Mouse (Mus musculus) neutrophil, adult 5-6 weeks (primary cell): Measurements from ENCODE around the gene Camsap3. TPM values are rescaled to one million over a fixed set of nuclear protein-coding genes. Genes with fewer than 3 reads are reported as not detected.
"Not testable (repeated sequence)": the region's sequence is repeated elsewhere in the genome, so short reads cannot be mapped to it uniquely, and the experiment has no call there.

Experiments
- ATAC-seq: fragments of 151-379, 151-347 bp; 2 replicates; pipeline ENCODE4 v1.8.0; 2017; ENCODE audit warnings: mild to moderate bottlenecking, moderate TSS enrichment; ENCODE audit not compliant: insufficient number of reproducible peaks, poor library complexity, low FRiP score, severe bottlenecking; ENCODE audit errors: extremely low read depth
- total RNA-seq: library from RNA; stranded (forward); fragments of 200-1000 nt; gene quantifications from 2 replicates; pipeline ENCODE4 v1.2.3, GENCODE M21; 2017

The Camsap3 gene
- total RNA-seq = not detected in 2 replicates

- ATAC-seq = no peak
These were observed at the start of gene Camsap3 for GRCm38 (mm10) chr8:3586993-3587390. Gene Camsap3, plus strand, starts transcription at chr8:3587293.

GRCm38 (mm10) chr8:3537666-3538065, 49.4 kb upstream of the Camsap3 start:
- no peak for ATAC-seq

DNA sequence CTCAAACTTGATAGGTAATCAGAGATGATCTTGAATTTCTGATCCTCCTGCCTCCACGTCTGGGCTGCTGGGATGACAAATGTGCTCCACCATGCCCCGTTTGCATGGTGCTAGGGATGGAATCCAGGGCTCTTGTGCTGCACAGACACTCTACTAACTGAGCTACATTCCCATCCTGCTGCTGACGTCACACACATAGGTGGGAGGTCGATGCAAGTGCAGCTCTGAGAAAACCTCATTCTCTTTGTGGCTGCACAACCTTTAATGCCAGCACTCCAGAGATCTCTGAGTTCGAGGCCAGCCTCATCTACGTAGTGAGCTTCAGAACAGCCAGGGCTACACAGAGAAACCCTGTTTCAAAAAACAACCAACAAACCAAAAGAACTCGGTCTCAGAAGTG, 47.9 kb upstream of the Camsap3 start:
- ATAC-seq = no peak

DNA sequence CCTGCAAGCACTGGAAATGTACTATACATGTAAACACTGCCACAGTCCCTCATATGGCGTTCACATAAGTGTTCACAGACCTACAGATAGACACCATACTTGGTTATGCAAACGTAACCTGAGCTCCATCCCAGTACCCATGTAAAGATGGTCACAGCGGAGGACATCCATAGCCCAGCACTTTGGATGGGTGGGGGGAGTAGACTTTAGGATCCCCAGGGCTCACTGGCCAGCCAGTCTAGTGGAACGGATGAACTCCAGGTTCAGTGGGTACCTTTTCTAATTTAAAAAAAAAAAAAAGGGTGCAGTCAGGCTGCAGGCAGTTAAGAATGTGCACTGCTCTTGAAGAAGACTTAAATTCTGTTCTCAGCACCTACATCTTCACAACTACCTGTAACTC, 47.0 kb upstream of the Camsap3 start:
- no peak for ATAC-seq

GRCm38 (mm10) chr8:3546511-3546910, 40.6 kb upstream of the Camsap3 start:
- no peak for ATAC-seq

DNA sequence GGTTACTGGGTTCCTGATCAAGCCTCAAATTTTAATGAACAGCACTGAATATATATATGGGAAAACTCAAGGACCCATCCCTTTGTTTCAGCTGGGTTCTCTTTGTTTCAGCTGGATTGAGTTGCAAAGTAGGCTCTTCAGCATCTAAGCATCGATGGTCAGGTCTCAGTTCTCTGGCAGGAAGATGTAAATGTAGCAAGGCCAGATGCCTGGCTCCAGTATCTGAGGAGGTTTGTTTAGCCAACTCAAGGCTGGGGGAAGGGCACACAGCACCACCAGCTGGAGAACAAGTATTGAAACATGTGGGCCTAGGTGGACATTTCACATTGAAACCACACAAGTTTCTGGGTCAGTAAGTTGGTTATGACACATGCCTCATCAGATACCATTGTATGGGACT, 34.9 kb upstream of the Camsap3 start:
- no peak for ATAC-seq

GRCm38 (mm10) chr8:3556114-3556513, 31.0 kb upstream of the Camsap3 start:
- ATAC-seq = no peak

DNA sequence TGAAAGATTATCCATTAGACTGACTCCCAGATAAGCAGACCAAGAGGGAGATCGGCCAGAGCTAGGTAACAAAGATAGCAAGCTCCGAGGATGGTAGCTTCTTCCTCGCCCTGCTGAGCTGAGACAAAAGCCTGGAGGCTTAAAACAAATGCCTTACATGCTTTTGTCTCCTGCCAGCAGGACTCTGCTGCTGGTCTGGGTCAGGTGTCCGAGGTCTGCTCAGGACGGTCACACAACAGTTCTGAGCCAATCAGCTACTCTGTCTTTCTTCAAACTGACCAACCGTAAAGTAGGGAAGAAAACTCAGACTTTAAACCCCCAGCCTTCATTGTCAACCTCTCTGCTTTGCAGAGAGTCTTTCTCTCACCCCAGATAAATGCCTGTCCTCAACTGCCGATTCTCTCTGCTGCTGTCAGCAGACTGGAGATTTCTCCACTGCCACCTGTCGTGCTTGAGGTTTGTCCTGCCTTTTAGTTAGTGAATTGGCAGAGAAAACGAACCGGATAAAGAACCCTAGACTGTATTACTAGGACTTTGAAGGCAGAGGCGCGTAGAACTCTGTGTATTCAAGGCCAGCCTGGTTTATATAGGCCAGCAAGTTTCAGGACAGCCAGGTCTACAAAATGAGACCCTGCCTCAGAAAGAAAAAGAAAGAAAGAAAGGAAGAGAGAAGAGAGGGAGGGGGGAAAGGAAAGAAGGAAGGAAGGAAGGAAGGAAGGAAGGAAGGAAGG, 19.3 kb upstream of the Camsap3 start, which contains the start of gene C330021F23Rik:
C330021F23Rik (plus strand) TSS at position 350 of the 731 bp plus-strand sequence.
- no peak for ATAC-seq

DNA sequence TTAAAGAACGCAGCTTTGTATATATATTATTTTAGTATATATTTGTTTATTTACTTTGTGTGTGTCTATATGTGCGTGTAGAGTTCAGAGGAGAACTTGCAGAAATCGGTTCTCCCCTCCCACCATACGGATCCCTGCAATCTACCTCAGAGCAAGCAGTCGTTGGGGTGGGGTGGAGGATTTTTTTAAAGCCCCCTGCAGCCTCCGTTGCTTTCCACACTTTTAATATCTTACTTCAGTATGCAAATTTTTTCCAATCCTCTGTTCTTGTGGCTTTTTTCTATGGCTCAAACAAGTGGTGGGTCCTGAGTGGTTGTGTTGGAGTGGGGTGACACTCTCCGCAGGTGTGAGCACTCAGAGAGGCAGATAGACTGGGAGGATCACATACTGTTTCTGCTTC, 18.7 kb upstream of the Camsap3 start:
- ATAC-seq = no peak

GRCm38 (mm10) chr8:3569784-3570183, 17.3 kb upstream of the Camsap3 start:
- ATAC-seq = no peak

DNA sequence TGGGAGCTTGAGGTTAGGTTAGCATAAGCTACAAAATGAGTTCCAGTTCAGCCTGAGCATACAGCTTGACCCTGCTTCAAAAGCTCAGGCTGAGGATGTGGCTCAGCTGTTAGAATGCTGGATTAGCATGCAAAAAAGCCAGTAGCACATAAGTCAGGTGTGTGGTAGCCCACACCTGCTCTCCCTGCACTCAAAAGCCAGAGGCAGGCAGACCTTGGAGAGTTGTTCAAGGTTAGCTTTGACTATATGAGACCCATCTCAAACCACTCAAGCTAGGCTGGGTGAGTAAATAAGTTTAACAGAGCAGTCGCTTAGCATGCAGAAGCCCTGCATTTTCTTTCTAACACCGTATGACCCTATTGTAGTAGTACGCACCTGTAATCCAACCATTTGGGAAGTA, 12.5 kb upstream of the Camsap3 start:
- no peak for ATAC-seq

DNA sequence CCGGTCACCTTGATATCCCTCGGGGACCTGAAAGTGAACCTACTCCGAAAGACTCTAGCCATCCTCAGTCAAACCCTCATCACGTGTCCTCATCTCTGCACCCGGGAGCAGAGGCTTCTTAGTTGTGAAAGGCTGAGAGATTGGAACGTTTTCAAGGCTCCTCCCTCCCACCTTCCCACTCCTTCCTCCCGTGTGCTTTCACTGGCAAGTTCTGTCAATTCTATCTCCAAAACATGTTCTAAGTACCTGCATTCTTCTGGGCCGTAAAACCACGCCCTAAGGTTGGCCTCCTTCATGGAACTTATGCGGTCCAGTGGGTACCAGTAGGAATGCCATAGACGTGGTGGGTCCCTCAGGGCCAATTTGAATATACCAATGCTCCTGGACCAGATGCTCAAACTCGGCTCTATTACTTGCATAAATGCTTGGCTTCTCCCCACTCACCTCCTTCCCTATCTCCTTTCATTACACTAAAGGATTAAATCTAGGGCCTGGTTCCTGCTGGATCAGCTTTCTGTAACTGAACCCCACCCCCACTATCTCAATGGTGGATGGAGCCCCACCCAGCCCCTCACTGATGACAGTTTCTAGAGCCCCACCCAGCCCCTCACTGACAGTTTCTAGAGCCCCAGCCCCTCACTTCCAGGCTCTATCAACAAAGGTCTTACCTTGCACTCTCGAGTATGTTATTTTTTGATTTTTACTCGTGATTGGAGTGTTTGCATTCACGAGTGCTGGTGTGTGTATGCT, 10.7 kb upstream of the Camsap3 start:
- no peak for ATAC-seq

GRCm38 (mm10) chr8:3579390-3580364, 7.4 kb upstream of the Camsap3 start:
- ATAC-seq = no peak

GRCm38 (mm10) chr8:3581961-3582360, 5.1 kb upstream of the Camsap3 start:
- ATAC-seq = not testable (repeated sequence)

DNA sequence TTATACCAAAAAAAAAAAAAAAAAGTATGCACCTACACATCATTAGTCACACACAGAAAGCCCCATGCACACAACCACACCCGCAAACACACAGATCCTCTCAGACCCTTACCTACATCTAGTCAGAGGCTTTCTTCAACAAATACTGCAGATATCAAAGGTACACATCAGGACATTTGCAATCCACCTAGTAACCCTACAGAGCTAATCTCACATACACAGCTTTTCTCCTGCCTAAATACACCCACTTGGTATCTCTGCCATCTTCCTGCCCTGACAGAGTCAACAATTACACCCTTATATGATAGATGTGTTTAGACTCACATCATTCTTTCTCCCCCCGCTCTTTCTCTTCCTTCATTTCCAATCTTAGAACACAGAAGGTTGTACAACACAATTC, 641 bp upstream of the Camsap3 start:
- ATAC-seq = no peak

DNA sequence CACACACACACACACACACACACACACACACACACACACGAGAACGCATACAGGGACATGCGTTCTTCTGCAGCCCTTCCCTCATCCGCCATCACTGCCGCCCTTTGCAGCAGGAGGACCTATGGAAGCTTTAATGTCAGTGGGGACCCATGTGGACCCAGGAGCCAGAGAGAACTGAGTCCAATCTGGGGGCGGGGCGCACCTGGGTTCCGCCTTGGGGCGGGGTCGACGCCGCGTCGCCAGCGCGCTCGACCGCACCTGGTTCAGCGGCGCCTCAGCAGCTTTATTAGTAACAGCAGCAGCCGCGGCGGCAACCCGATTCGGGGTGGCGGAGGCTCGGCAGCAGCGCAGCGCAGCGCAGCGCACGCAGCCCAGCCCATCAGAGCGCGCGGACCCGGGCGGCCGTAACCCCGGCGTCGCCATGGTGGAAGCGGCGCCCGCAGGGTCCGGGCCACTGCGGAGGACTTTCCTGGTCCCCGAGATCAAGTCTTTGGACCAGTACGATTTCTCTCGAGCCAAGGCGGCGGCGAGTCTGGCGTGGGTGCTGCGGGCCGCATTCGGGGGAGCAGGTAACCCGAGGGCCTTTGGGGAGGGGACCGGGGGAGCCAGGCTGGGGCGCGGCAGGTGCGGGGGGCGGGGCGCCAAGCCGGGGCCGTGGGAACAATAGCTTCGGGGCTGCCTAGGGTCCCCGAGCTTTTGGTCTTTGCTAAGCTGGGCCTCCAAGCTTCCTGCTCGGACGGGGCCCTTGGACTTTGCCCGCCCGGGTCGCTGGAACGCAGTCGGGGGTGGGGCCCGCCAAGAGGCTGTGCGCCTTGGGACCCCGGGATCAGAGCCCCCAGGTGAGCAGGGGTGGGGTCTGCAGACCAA, 531 bp downstream of the Camsap3 start:
- ATAC-seq = no peak

- no peak for ATAC-seq
These were observed 1.2 kb downstream of the Camsap3 start for GRCm38 (mm10) chr8:3588258-3588633.

DNA sequence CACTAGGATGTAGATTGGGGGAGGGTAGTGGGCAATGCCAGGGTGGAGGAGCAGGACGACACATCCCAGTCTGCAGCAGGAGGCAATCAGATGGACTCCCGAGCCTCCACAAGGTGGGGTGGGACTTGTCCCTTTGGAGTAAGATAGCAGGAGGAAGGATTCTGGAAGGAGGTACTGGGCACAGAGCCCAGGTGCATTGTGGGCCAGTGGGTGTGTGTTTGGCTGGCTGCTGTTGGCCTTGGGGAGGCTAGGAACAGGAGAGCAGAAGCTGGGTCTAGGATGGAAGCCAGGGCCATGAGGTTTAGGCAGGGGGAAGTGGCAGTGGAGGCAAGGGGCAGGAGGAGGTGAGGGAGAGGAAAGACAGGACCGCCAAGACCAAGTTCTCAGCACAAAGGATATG, 6.4 kb downstream of the Camsap3 start:
- ATAC-seq = no peak
